Mouse (Mus musculus): ENCODE data around the gene Prok1.

DNA sequence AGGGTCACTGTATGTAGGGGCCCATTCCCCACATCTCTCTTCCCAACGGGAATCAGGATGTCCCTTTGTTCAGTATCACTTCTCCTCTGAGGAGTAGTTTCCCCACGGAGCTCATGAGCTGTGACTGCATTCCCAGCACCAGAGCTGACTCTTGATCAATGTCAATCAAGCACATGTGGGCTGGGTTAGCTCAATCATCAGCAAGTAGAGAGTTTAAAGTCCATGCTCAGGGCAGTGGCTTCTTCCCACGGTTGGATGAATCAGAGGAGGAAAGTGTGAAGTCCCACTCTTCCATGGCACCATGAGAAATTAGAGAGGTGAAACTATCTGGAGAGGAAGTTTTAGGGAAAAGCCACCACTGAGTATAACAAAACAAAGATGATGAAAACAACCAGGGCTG is 9.5 kb upstream of the Prok1 start:
- no peak for TF ChIP-seq CTCF (IDR thresholded peaks at IDR 0.05; ENCODE audit: control insufficient read depth, insufficient read depth, low read length)
- TF ChIP-seq POLR2A (IDR thresholded peaks at IDR 0.05; ENCODE audit: borderline replicate concordance, control insufficient read depth, low read depth, low read length) = no peak
